ENCODE assay signal across 10 mouse cellular contexts in the genomic region with DNA sequence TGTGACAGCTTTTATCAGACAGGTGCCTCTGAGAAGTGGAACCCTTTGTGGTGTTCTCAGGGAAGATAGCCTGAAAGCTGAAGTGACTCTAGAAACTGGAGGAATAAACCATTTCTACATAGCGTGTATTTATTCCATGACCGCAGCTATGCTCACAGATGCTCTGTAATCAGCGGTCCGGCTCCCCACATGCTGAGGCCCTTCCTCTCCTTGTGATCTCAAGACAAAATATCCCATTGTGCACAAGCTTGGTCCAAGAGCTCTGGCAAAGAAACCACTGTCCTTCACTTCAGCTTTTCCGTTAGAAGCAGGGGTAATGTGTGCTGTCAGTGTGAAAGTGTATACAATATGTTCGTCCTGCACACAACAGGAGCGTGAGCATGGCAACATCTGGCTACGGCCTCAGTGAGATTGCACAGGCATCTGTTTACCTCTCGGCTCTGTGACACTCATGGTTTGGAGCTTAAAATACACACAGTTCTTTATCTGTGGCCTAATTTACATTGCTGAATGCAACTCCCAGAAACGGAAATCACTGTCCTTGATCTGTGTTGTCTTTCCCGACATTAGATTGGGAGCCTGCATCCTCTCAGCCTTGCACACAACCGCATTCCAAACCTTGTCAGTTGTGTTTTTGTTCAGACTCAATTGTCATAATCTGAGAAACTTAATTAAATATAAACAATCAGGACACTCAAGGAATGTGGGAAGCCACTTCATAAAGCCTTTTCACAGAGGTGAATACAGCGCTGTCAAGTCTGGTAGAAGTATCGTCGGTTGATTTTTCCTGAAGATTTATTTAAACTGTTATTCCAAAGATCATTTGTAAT.
DNase-seq lines count a peak whose midpoint lies in the region; ATAC-seq and TF ChIP-seq lines count a peak whose summit lies in the region.
"Had no signal": no experiment of that assay in that cellular context is flagged by ENCODE, and none has a peak within 500 bp of the region (broad histone marks: within the 10 kb centered on the region; RNA-seq: fewer than 3 reads in every experiment).

No protein-coding gene starts in this region.

- H3K36me3 ChIP-seq in kidney, postnatal 0 days (ENCODE audit: insufficient read depth, low read length): no peaks in the 10 kb centered on the region
- no peaks in the 10 kb centered on the region for H3K36me3 ChIP-seq in embryonic facial prominence, embryonic 11.5 days (replicated peaks; ENCODE audit: control insufficient read depth, insufficient read depth, low read depth, low read length)
- no peaks in the 10 kb centered on the region for H3K36me3 ChIP-seq in hindbrain, embryonic 13.5 days
- no peaks in the 10 kb centered on the region for H3K36me3 ChIP-seq in midbrain, embryonic 14.5 days (ENCODE audit: control insufficient read depth, insufficient read depth, low read length)
- H3K36me3 ChIP-seq: G1E; midbrain, embryonic 12.5 days had no signal

- H3K27me3 ChIP-seq in kidney, postnatal 0 days (ENCODE audit: insufficient read depth, low read length): no peaks in the 10 kb centered on the region
- H3K27me3 ChIP-seq in embryonic facial prominence, embryonic 11.5 days (ENCODE audit: control insufficient read depth, insufficient read depth, low read length): no peaks in the 10 kb centered on the region
- no peaks in the 10 kb centered on the region for H3K27me3 ChIP-seq in hindbrain, embryonic 13.5 days
- no peaks in the 10 kb centered on the region for H3K27me3 ChIP-seq in midbrain, embryonic 14.5 days (ENCODE audit: control insufficient read depth, insufficient read depth, low read length)
- H3K27me3 ChIP-seq: midbrain, embryonic 12.5 days had no signal

- no peak for ATAC-seq in kidney, postnatal 0 days (replicated peaks; ENCODE audit: low FRiP score, low read depth)
- no peak for ATAC-seq in embryonic facial prominence, embryonic 11.5 days (replicated peaks; ENCODE audit: insufficient number of reproducible peaks, low FRiP score, low TSS enrichment, low read depth)
- ATAC-seq in hindbrain, embryonic 13.5 days (ENCODE audit: low FRiP score): no peak
- no peak for ATAC-seq in midbrain, embryonic 14.5 days (ENCODE audit: low FRiP score, low TSS enrichment)

- no peak overlapping the region for H3K9ac ChIP-seq in kidney, postnatal 0 days (ENCODE audit: low read depth, low read length)
- H3K9ac ChIP-seq in embryonic facial prominence, embryonic 11.5 days (replicated peaks; ENCODE audit: low read length): no peak overlapping the region
- no peak overlapping the region for H3K9ac ChIP-seq in hindbrain, embryonic 13.5 days
- H3K9ac ChIP-seq in midbrain, embryonic 14.5 days (replicated peaks; ENCODE audit: low read length): no peak overlapping the region
- H3K9ac ChIP-seq: midbrain, embryonic 12.5 days had no signal

- H3K4me1 ChIP-seq in kidney, postnatal 0 days (replicated peaks; ENCODE audit: insufficient read depth, low read length): 0 out of 2 replicates have a peak, but pooled peaks cover 4% of the 10 kb centered on the region
- peaks cover 3% of the 10 kb centered on the region; the same call in 1 of the 2 replicates for H3K4me1 ChIP-seq in embryonic facial prominence, embryonic 11.5 days (ENCODE audit: control insufficient read depth, insufficient read depth, low read length)
- peaks cover 9% of the 10 kb centered on the region; the same call in 1 of the 2 replicates for H3K4me1 ChIP-seq in hindbrain, embryonic 13.5 days (replicated peaks)
- peaks cover 8% of the 10 kb centered on the region for H3K4me1 ChIP-seq in midbrain, embryonic 14.5 days (ENCODE audit: control insufficient read depth, insufficient read depth, low read length)

- WGBS in kidney, postnatal 0 days: 61% methylated on average over 15 of the region's 15 CpGs
- 45% methylated on average over 15 of the region's 15 CpGs for WGBS in embryonic facial prominence, embryonic 11.5 days
- WGBS in hindbrain, embryonic 13.5 days: 59% methylated on average over 15 of the region's 15 CpGs
- 59% methylated on average over 15 of the region's 15 CpGs for WGBS in midbrain, embryonic 14.5 days

- peak; percentile 24 for DNase-seq in kidney, postnatal 0 days (ENCODE audit: low spot score)
- DNase-seq in kidney, postnatal 25 days: no peak
- DNase-seq in embryonic facial prominence, embryonic 11.5 days (ENCODE audit: low spot score): peak; percentile 45
- DNase-seq in midbrain, embryonic 14.5 days: peak; percentile 25
- DNase-seq in urinary bladder, postnatal 10 days (ENCODE audit: low spot score): no peak
- DNase-seq in cerebellum, postnatal 4 days (ENCODE audit: low spot score in 2 of 2): no peak
- no peak for DNase-seq in spleen, adult 18-20 months

- H3K4me2 ChIP-seq in kidney, postnatal 0 days (ENCODE audit: low read length): no peak overlapping the region
- no peak overlapping the region for H3K4me2 ChIP-seq in embryonic facial prominence, embryonic 11.5 days (ENCODE audit: low read depth, low read length)
- H3K4me2 ChIP-seq in hindbrain, embryonic 13.5 days: no peak overlapping the region
- H3K4me2 ChIP-seq in midbrain, embryonic 14.5 days (ENCODE audit: low read length): no peak overlapping the region
- H3K4me2 ChIP-seq: midbrain, embryonic 12.5 days had no signal

- no peak overlapping the region for H3K4me3 ChIP-seq in kidney, postnatal 0 days (replicated peaks; ENCODE audit: low read depth, low read length)
- H3K4me3 ChIP-seq in embryonic facial prominence, embryonic 11.5 days (ENCODE audit: low read depth, low read length): no peak overlapping the region
- H3K4me3 ChIP-seq in hindbrain, embryonic 13.5 days: no peak overlapping the region
- no peak overlapping the region for H3K4me3 ChIP-seq in midbrain, embryonic 14.5 days (replicated peaks; ENCODE audit: low read depth, low read length)
- H3K4me3 ChIP-seq: midbrain, embryonic 12.5 days had no signal

- no peaks in the 10 kb centered on the region for H3K9me3 ChIP-seq in kidney, postnatal 0 days (replicated peaks; ENCODE audit: low read length)
- no peaks in the 10 kb centered on the region for H3K9me3 ChIP-seq in embryonic facial prominence, embryonic 11.5 days (replicated peaks; ENCODE audit: control insufficient read depth, low read length)
- no peaks in the 10 kb centered on the region for H3K9me3 ChIP-seq in hindbrain, embryonic 13.5 days
- no peaks in the 10 kb centered on the region for H3K9me3 ChIP-seq in midbrain, embryonic 14.5 days (ENCODE audit: control insufficient read depth, low read length)
- H3K9me3 ChIP-seq: G1E; midbrain, embryonic 12.5 days had no signal

- TF ChIP-seq CTCF in kidney, postnatal 0 days (IDR thresholded peaks at IDR 0.05; ENCODE audit: low read depth): no peak

- H3K27ac ChIP-seq in kidney, postnatal 0 days: peak overlapping the region; percentile 31; the same call in 1 of the 2 replicates
- no peak overlapping the region for H3K27ac ChIP-seq in embryonic facial prominence, embryonic 11.5 days (replicated peaks; ENCODE audit: low read depth, low read length)
- peak overlapping the region; percentile 4; the same call in 1 of the 2 replicates for H3K27ac ChIP-seq in hindbrain, embryonic 13.5 days
- H3K27ac ChIP-seq in midbrain, embryonic 14.5 days (replicated peaks; ENCODE audit: low read depth, low read length): no peak overlapping the region
- H3K27ac ChIP-seq: midbrain, embryonic 12.5 days had no signal

Comparison
In these comparisons a context has a peak if more than half of its experiments do, and no peak if none do; other contexts are left out.
1. DNase-seq: peak in kidney, postnatal 0 days (single experiment), embryonic facial prominence, embryonic 11.5 days (single experiment) and midbrain, embryonic 14.5 days (single experiment); none in kidney, postnatal 25 days (0 of 2), urinary bladder, postnatal 10 days (single experiment), cerebellum, postnatal 4 days (0 of 2) and spleen, adult 18-20 months (0 of 2).
2. H3K27ac ChIP-seq: peak in kidney, postnatal 0 days (single experiment) and hindbrain, embryonic 13.5 days (single experiment); none in embryonic facial prominence, embryonic 11.5 days (single experiment) and midbrain, embryonic 14.5 days (single experiment).